Mouse (Mus musculus) kidney, adult 11 months (tissue): ENCODE data around the gene Snrpn.
"Not testable (repeated sequence)": the region's sequence is repeated elsewhere in the genome, so short reads cannot be mapped to it uniquely, and the experiment has no call there.

Experiments
- DNase-seq: peaks from one replicate; pipeline ENCODE4 v3.0.0; 2022

The Snrpn gene

DNA sequence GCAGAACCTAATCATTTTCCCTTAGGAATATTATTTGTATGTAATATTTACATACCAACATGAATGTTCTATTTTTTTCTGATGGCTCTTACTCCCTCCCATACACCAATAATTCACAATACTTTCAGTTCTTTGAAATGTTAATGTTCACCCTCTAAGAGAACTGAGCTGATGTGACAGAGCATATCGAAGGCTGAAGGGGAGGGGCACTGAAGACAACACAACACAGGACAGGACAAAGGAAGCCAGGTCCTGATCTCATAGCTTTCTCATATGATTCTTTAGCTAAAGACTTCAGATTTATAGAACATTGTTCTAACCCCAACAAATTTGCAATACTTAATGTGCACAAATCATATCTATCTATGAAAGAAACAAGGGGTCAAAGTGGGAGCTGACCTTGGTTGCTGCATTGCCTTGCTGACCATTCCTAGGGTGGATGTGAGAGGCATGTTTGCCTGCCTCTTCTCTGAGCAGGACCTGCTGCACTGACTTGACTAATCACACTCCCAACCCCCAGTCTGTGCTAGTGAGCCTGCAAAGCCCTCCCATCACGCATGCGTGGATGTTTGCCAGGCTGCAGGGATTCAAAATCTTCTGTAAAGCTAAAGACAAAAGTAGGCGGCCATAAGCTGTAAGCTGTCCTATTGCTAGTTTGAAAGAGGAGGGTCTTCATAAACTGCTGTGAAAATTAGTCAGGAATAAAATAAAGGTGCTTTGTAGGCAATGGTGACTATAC, at the start of gene Snrpn:
Snrpn (minus strand) TSS at position 478 of the 739 bp plus-strand sequence.
- DNase-seq: no peak

GRCm38 (mm10) chr7:60170250-60171185, 30.5 kb upstream of the Snrpn start:
- no peak for DNase-seq

- DNase-seq: no peak
These were observed 14.7 kb downstream of the Snrpn start for GRCm38 (mm10) chr7:60125332-60125731.

DNA sequence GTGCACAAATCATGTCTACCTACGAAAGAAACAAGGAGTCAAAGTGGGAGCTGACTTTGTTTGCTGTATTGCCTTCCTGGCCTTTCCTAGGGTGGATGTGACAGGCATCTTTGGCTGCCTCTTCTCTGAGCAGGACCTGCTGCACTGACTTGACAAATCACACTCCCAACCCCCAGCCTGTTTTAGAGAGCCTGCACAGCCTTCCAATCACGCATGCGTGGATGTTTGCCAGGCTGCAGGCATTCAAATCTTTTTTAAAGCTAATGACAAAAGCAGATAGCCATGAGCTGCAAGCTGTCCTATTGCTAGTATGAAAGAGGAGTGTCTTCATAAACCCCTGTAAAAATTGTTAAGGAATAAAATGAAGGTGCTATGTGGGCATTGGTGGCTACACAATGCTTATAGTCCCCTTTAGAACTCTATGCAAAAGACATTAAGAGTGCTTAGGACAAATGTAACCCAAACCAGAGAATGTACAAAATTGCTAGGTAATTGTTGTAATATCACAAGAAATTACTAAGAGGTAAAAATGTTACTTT, 16.9 kb downstream of the Snrpn start:
- not testable (repeated sequence) for DNase-seq

- no peak for DNase-seq
These were observed 17.5 kb downstream of the Snrpn start for GRCm38 (mm10) chr7:60122434-60123085.

DNA sequence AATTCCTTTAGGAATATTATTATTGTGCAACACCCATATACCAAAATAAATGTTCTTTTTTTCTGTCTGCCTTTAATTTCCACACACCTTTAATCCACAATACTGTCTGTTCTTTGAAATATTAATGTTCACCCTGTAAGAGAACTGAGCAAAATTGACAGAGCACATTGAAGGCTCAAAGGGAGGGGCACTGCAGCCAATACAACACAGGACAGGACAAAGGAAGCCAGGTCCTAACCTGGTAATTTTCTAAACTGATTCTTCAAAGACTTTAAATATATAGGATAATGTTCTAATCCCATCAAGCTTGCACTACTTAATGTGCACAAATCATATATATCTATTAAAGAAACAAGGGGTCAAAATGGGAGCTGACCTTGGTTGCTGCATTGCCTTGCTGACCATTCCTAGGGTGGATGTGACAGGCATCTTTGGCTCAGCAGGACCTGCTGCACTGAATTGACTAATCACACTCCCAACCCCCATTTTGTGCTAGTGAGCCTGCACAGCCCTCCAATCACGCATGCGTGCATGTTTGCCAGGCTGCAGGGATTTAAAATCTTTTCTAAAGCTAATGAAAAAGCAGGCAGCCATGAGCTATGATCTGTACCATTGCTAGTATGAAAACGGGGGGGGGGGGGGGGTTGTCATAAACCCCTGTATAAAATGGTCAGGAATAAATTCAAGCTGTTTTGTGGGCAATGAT, 42.7 kb downstream of the Snrpn start:
- DNase-seq: no peak

GRCm38 (mm10) chr7:60076301-60076700, 63.7 kb downstream of the Snrpn start:
- no peak for DNase-seq

- no peak for DNase-seq
These were observed 92.4 kb downstream of the Snrpn start for GRCm38 (mm10) chr7:60047481-60048201.

- DNase-seq: no peak
These were observed 126.8 kb downstream of the Snrpn start for GRCm38 (mm10) chr7:60013186-60013585.

- DNase-seq: no peak
These were observed 132.2 kb downstream of the Snrpn start for GRCm38 (mm10) chr7:60007727-60008360.

- no peak for DNase-seq
These were observed 133.8 kb downstream of the Snrpn start for GRCm38 (mm10) chr7:60006262-60006661.

GRCm38 (mm10) chr7:60004606-60005330, 135.3 kb downstream of the Snrpn start, which contains the start of the genes Snurf and Gm38393:
Gene Snurf, minus strand, starts transcription at chr7:60005049.
Gene Gm38393, minus strand, starts transcription at chr7:60005064.
- peak; percentile 70 for DNase-seq

GRCm38 (mm10) chr7:60003921-60004605, 136.0 kb downstream of the Snrpn start:
- peak; percentile 11 for DNase-seq

GRCm38 (mm10) chr7:60003006-60003865, 136.8 kb downstream of the Snrpn start:
- peak; percentile 12 for DNase-seq

GRCm38 (mm10) chr7:59978646-59979045, 161.4 kb downstream of the Snrpn start:
- no peak for DNase-seq
